Mouse (Mus musculus): ENCODE measurements around the gene Rnf167.

- no peak for TF ChIP-seq CTCF (IDR thresholded peaks at IDR 0.05; ENCODE audit: borderline replicate concordance, extremely low read depth, insufficient read depth, insufficient read length)
- TF ChIP-seq POLR2A (IDR thresholded peaks at IDR 0.05; ENCODE audit: borderline replicate concordance, extremely low read depth, insufficient read depth, insufficient read length, poor library complexity, severe bottlenecking), result no peak
Observed at GRCm38 (mm10) chr11:70679361-70679760, 32.3 kb downstream of the Rnf167 start.

Data from brain, embryonic 14.5 days (tissue).